Mouse (Mus musculus) CH12.LX (cell line): ENCODE data around the gene Actr5.

Source experiments
- BHLHE40 ChIP-seq: IDR thresholded peaks from 2 replicates; pipeline ENCODE4 v1.6.1; 2011; ENCODE audit warnings: mild to moderate bottlenecking, low read depth, low read length, improper control_type of control experiment
- CTCF ChIP-seq, 2 experiments: IDR thresholded peaks in 1 of 2; conservative IDR thresholded peaks in 1 of 2; 2 replicates each; pipeline ENCODE4 v1.5.1; 2011 to 2012; ENCODE audit warnings: low read depth in 2 of 2, low read length in 2 of 2, improper control_type of control experiment in 1 of 2, inconsistent platforms in 1 of 2, mild to moderate bottlenecking in 1 of 2, moderate library complexity in 1 of 2
- E2F4 ChIP-seq: IDR thresholded peaks from 2 replicates; pipeline ENCODE4 v1.6.1; 2011; ENCODE audit warnings: low read depth, low read length, improper control_type of control experiment; ENCODE audit not compliant: insufficient replicate concordance
- EP300 ChIP-seq: IDR thresholded peaks from 2 replicates; pipeline ENCODE4 v1.6.1; 2011; ENCODE audit warnings: low read length, improper control_type of control experiment
- JUND ChIP-seq: conservative IDR thresholded peaks from 2 replicates; pipeline ENCODE4 v1.6.1; 2011; ENCODE audit warnings: low read depth, low read length, improper control_type of control experiment
- MAFK ChIP-seq: IDR thresholded peaks from 2 replicates; pipeline ENCODE4 v1.6.1; 2011; ENCODE audit warnings: low read length, improper control_type of control experiment; ENCODE audit not compliant: insufficient replicate concordance
- MAX ChIP-seq: IDR thresholded peaks from 2 replicates; pipeline ENCODE4 v1.6.1; 2011; ENCODE audit warnings: low read length, improper control_type of control experiment
- MAZ ChIP-seq: IDR thresholded peaks from 2 replicates; pipeline ENCODE4 v1.6.1; 2012; ENCODE audit warnings: low read depth, mild to moderate bottlenecking, inconsistent platforms, low read length, improper control_type of control experiment, moderate library complexity
- NELFE ChIP-seq: IDR thresholded peaks from 2 replicates; pipeline ENCODE4 v1.6.1; 2011; ENCODE audit warnings: low read depth, low read length, improper control_type of control experiment
- NRF1 ChIP-seq: IDR thresholded peaks from 2 replicates; pipeline ENCODE4 v1.6.1; 2014; ENCODE audit warnings: low read depth, mild to moderate bottlenecking, inconsistent platforms, low read length, improper control_type of control experiment, moderate library complexity
- POLR2A ChIP-seq: IDR thresholded peaks from 2 replicates; pipeline ENCODE4 v1.6.1; 2011; ENCODE audit warnings: low read depth, mild to moderate bottlenecking, improper control_type of control experiment, low read length
- SMC3 ChIP-seq: IDR thresholded peaks from 2 replicates; pipeline ENCODE4 v1.6.1; 2011; ENCODE audit warnings: low read depth, low read length, improper control_type of control experiment
- USF2 ChIP-seq: conservative IDR thresholded peaks from 2 replicates; pipeline ENCODE4 v1.6.1; 2011; ENCODE audit warnings: low read depth, low read length, improper control_type of control experiment

DNA sequence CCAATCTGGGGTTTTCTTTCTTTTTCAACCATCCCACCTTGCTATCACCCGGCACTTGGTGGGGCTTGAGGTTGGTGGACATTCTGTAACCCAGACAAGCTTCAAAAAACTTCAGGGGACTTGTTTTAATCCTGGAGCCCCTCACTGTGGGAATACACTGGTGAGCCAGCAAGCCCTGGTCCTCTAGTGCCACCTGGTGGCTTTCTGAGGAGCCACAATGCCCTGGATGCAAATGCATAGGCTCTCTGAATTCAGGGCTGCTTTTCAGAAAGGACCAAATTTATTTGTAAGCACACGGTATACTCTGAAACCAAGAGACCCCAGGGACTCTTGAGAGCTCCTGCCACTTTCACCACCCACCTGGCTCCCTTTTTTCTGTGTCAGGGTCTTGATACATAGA lies 17.2 kb downstream of the Actr5 start:
- TF ChIP-seq POLR2A (no peak), CTCF (conservative IDR thresholded peaks at IDR 0.05 in 1 of 2, IDR thresholded peaks at IDR 0.05 in 1 of 2; ENCODE audit: low read depth in 2 of 2, low read length in 2 of 2) (peak; percentile 88 to 93), JUND (no peak), MAFK (no peak), E2F4 (no peak), BHLHE40 (no peak), USF2 (no peak), SMC3 (peak; percentile 82), EP300 (no peak), NELFE (no peak), MAZ (no peak), MAX (no peak), NRF1 (no peak)
